Mouse (Mus musculus) CD4-positive, CD25-positive, alpha-beta regulatory T cell, adult 4 months (primary cell): Measurements from ENCODE around the gene Zar1l. TPM values are rescaled to one million over a fixed set of nuclear protein-coding genes. Genes with fewer than 3 reads are reported as not detected.
"Not testable (repeated sequence)": the region's sequence is repeated elsewhere in the genome, so short reads cannot be mapped to it uniquely, and the experiment has no call there.

Source experiments
- ATAC-seq: one replicate; pipeline ENCODE4 v1.8.0; 2017
- polyA plus RNA-seq, 2 experiments: library from polyadenylated mRNA; unstranded; fragments of 100-300 nt; shearing (Covaris generic); gene quantifications; one replicate each; pipeline ENCODE4 v1.2.1; 2017

The Zar1l gene
- not detected for polyA plus RNA-seq

DNA sequence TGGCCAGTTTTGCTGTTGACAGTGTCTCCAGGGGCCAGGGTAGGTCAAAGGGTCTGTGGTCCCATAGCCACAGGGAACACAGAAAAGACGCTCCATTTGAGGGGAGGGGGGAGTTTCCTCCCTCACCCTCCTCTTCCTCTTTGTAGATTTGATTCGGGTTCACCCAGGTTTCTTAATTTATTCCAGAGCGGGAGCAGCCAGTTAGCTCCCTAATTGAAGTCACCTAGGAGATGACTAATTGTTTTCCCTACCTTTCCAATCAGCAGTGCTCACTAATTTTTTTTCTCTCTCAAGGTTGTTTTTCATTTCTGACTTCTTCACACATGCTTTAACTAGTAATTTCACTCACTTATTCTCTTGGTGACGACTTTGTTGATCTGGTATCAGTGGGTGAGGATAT, at the start of gene Zar1l:
Gene Zar1l (minus strand): TSS at position 101 of the 400 bp plus-strand sequence.
- ATAC-seq, result no peak

DNA sequence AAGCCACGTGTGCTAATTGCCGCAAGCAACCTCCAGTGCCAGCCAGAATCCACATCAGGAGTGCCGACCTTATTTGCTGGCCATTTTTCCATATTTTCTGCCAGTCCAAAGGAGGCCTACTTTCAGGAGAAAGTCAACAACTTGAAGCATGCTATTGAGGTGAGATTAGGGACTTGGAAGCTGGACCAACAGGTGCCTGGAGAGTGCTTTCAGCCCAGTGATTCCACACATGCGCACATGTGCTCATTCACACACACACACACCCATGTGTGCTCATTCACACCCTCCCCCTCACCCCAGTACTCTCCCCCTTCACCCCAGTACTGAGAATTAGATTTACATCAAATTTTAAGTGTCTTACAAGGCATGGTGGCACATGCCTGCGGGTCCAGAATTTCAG, 49.0 kb upstream of the Zar1l start:
- no peak for ATAC-seq

DNA sequence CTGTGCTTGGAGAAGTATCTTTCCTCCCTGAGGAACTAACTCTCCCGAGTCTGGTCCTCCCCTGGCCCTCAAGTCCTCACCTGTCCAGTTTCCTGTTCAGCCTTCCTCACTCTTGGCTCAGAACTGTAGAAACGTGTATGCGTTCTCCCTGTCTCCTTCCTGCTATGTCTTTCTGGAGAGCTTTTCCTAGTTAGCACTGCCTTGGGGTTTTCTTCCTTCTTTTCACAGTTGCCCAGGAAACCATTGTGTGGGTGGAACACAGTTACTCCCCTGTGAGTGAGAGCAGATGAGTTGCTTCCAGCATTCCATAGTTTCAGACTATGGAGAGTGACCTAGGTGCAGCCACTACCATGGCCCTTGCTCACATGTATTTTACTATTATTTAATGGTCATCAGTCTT, 48.3 kb upstream of the Zar1l start:
- ATAC-seq, result no peak

DNA sequence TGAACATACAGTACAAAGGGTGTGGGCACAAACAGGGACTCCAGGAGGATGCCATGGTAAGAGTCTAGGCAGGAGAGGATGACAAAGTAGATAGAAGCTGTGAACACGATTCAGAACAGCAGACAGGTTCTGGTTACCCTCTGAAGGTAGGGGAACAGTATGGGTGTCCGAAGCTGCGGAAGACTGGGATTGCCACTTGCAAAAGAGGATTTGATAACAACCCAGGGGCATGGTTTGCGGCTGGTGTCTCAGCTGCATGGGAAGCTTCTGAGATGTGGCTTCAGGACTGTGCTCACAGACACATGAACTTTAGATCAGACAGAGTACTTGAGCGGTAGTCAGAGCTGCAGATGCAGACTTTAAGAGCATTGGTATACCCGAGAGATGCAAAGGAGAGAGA, 46.5 kb upstream of the Zar1l start:
- no peak for ATAC-seq

DNA sequence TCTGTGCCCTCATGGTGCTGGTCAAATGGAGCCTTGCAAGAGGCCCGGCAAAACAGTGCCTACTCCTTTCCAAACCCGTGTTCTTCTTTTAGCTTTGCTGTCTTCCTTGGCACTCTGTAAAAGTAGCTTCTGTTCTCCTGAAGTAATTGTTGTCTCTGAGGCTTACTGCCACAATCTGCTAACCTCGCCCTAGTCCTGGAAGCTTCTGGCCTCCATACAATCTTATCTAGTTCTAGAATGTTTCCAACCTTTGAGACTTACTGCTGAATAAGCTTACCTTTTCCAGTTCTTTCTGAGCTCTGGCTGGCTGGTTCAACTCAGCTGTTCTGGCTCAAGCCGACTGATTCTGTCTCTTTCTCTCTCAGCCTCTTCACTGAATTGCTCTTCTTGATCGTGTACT, 43.8 kb upstream of the Zar1l start:
- no peak for ATAC-seq

DNA sequence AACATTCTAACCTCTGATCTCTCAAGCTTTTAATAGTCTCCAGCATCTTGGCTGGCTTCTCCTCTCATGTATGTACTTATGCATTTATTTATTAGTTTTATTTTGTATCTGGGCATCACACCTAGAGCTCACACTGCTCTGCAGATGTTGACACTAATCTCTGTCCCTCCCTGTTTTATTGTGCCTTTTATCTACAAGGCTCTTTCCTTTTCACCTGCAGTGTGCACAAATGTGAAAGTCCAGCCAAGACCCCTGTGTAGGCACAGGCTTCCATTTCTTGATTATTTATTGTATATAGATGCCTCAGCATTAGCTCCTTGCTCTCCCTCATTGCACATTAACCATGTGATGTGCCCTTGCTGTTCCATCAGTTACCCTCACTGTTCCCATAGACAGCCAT, 43.4 kb upstream of the Zar1l start:
- ATAC-seq, result no peak

DNA sequence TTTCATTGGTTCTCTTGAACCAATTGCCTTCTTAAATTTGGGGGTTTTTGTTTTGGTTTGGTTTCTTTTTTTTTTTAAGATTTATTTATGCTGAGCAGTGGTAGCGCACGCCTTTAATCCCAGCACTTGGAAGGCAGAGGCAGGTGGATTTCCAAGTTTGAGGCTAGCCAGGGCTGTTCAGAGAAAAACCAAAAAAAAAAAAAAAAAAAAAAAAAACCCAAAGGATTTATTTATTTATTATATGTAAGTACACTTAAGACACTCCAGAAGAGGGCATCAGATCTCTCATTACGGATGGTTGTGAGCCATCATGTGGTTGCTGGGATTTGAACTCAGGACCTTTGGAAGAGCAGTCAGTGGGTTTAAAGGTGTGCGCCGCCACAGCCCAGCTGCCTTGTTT, 42.9 kb upstream of the Zar1l start:
- no peak for ATAC-seq

DNA sequence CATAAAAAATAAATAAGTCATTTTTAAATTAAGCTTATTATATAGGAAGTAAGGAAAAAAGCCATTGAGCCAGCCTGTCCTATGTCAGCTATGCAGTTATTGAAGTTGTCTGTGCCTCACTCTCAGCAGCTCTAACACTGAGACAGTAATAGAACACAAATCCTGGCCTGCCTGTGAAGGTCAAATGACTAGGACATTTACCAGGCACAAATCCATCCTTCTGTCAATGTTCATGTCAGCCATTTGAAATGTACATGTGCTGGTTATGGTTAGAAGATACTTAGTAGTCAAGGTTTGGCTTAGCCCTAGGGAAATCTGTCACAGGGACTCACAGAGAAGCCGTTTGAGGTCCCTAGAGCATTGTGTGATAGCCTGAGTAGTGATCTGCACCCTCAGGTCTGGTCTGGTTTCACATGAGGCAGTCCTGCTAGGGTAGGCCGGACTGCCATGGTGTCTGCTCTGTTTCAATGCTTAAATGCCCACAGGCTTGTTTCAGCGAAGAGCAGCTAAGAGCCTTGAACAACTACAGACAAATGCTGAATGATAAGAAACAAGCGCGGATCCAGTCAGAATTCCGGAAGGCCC, 41.6 kb upstream of the Zar1l start:
- no peak for ATAC-seq

DNA sequence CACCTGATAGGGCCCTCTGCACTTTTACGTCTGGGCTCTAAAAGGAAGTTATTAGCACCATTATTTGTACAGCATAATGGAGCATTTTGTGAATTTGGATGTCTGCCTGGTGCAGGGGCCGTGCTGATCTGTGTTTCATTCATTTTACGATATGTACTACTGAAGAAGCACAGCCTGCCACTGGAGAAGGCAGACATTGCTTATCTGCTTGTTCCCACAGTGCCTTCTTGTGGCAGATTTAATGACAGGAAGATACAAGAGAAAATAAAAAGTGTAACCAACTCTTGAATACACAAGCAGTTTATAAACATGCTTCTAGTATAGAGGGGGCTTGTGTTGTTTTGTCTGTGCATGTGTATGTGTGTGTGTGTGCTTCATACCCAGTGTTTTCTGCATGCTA, 33.7 kb upstream of the Zar1l start:
- no peak for ATAC-seq

DNA sequence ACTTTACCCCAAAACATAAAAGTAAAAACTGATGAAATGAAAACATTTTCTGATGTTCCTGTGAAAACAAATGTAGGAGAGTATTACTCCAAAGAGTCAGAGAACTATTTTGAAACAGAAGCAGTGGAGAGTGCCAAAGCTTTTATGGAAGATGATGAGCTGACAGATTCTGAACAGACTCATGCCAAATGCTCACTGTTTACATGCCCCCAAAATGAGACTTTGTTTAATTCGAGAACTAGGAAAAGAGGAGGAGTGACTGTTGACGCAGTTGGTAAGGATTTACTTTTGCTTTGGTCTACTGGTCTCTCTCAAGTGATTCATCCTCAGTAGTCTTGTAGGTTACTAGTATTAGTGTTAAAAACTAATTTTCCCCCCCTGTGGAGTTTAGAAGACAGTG, 25.2 kb upstream of the Zar1l start:
- no peak for ATAC-seq

DNA sequence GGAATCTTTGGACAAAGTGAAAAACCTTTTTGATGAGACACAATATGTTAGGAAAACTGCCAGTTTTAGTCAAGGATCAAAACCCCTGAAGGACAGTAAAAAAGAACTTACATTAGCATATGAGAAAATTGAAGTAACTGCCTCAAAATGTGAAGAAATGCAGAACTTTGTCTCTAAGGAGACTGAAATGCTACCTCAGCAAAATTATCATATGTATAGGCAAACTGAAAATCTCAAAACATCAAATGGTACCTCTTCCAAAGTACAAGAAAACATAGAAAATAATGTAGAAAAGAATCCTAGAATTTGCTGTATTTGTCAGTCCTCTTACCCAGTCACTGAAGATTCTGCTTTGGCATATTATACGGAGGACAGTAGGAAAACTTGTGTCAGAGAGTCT, 23.3 kb upstream of the Zar1l start:
- ATAC-seq, result no peak

DNA sequence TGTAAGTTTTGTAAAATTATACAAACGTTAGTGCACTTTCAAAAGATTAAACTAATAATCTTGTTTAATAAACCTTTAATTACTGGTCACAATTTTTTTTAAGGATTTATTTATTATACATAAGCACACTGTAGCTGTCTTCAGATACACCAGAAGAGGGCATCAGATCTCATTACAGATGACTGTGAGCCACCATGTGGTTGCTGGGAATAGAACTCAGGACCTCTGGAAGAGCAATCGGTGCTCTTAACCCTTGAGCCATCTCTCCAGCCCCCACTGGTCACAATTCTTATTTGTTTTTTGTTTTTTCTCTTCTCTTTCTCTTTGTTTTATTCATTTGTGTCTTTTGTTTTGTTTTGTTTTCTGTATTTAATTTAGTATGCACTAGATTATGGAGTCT, 7.3 kb upstream of the Zar1l start:
- no peak for ATAC-seq

DNA sequence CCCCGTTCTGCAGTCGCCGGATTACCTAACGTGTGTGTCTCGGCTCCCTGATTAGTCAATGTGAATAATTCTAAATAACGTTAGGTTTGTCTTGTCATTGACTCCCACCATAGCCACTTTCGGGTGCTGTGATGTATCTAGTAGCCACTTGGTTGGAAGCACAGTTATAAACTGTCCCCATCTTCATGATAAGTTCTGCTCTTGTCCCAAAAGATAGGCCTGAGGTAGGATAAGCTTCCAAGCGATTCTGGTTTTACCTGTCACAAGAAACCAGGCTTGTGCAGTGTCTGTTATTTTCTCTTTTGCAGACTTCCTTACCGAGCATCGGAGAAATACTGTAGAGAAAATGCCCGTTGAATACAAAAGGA, 4.9 kb upstream of the Zar1l start:
- ATAC-seq, result no peak

DNA sequence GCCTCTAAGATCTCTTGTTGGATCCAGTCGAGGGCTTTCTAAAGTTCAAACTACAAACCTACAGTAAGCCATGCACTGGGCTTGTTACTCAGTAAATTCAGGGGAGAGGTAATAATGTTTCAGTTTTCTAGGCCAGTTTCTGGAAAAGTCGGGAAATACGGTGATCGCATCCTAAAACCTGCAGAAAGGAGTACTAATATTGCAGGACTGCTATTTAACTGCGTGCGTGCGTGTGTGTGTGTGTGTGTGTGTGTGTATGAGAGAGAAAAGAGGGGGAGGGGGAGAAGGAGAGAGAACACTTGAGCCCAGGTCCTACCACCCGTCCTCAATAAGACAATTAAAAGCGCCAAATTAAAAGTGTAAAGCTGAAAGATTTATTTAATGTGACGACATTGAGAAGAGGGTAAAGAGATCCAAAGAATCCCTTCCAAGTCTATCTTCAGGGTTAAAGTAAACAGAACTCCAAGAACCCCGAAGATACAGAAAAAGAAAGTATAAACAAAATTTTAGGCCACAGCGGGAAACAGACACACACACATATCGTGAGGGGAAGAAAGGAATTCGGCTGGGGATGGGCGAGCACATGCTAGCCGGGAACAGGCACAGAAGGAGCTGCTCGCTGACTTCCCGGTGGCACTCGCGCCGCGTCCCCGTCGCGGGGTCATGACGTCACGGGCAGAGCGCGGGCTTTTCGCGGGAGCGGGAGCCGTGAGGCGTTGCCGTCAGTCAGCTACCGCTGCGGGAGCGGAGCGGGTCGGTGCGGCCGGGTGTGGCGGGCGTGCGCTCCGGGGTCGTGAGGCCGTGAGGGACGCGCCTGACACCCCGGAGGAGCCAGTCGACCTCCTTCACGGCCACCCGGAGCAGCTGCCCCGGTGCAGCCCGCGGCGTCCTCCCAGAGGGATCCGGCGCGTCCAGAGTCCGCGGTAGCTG, 4.2 kb upstream of the Zar1l start, which contains the start of gene Brca2:
Gene Brca2 (plus strand): TSS at position 694 of the 930 bp plus-strand sequence.
- peak; percentile 92 for ATAC-seq

DNA sequence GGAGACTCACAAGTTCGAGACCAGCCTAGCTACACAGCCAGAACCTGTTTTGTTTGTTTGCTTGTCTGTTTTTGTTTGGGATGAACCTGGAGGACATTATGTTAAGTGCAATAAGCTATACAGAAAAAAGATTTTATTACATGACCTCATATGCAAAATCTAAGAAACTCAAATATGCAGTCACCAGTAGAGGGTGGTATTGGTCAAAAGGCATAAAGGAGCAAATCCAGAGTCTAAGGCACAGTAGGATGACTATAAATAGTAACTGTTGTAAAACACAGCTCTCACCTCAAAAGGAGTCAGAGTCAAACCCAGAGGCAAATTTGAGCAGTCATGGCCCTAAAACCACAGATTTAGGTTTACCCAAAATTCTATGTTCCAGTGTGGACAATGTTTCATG, 1.6 kb upstream of the Zar1l start:
- ATAC-seq, result peak; percentile 54

DNA sequence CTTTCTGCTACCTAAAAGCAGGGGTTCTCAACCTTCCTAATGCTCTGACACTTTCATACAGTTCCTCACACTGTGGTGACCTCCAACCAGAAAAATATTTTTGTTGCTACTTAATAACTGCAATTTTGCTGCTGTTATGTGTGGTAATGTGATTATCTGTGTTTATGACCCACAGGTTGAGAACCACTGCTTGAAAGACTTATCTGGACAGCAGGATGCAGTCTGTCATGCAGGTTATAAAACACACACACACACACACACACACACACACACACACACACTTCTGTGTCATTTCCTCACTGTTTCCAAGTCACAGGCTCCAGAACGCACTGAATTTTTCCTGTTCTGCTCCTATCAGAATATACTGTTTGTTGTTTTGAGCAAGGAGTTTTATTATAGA, 3.9 kb downstream of the Zar1l start:
- no peak for ATAC-seq

DNA sequence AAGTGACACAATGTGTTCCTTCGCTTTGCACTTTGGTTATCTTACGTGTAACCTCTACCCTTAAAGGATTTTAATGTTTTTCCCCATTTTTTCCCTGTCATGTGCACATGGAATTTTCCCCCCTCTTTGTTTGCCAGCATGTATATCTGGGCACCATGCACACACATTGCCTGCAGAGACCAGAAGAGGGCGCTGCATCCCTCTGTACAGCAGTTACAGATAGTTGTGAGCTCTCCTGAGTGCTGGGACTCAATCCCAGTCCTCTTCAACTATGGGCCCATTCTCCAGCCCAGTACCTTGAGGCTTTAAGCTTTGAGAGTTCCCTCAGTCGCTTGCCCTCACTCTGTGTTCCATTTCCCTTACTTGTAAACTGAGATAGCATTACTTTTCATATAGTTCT, 4.7 kb downstream of the Zar1l start:
- no peak for ATAC-seq

DNA sequence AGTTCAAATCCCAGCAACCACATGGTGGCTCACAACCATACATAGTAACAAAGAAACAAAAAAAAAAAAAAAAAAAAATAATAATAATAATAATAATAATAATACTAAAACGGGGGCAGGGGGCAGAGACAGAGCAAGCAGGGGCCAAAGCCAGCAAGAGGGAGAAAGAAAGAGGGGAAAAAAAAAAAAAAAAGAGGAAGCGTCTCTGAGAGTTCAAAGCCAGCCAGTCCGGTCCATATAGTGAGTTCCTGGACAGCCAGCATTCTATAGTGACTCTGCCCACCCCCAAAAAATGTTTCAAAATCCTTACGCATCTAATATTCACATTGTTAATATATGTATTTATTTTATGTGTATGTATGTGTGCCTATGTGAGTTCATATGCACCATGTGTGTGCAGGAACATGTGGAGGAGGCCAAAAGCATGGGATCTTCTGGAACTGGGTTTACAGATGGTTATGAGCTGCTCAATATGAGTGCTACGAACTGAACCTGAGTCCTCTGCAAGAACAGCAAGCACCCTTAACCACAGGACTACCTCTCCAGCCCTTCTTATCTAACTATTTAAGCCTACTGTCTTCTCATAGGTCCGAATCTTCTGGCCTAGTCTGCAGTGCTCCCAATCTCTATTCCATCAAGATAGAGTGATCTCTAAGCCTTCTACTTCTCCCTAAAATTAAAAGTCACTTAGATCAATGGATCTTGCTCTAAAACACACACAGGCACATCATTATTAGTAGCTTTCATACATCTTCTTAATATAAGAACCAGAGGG, 7.3 kb downstream of the Zar1l start:
- ATAC-seq, result no peak

DNA sequence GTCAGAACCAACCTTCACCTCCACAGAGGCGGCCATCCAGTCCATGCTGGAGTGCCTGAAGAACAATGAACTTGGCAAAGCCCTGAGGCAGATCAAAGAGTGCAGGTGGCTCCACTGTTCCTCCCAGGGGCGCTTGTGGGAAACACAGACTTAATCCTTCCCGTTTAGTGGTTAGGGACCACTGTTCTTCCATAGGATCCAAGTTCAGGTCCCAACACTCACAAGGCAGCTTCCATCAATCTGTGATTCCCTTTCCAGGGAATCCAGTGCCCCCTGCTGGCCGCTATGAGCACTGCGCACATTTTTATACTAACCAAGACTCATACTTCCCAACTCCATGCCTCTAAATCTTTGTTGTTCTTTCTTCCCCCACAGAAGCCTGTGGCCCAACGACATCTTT, 22.2 kb downstream of the Zar1l start:
- no peak for ATAC-seq

DNA sequence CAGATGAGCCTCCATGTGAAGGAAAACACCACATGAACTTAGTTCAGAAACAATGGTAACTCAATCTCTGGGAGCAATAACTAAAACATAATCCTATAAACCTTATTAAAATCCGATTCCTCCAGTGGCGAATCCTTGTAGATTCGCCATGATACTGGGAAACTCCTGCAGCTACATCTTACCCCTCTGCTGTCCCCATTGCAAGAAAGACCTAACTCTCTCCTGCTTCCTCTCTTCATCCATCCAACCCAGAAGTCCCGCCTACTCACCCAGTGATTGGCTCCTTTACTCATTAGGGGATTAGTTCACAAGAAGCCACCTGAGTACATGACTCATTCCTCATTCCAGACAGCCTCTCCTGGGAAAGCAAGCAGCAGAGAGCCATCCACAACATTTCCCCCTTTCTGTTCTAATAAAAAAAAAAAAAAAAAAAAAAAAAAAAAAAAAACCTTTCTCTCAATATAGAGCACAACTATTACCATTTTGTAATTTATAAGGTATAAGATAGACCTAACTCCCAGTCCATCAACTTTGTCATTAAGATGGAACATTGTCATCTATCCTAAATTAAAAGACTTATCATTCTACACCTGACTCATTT, 26.3 kb downstream of the Zar1l start:
- ATAC-seq, result not testable (repeated sequence)

DNA sequence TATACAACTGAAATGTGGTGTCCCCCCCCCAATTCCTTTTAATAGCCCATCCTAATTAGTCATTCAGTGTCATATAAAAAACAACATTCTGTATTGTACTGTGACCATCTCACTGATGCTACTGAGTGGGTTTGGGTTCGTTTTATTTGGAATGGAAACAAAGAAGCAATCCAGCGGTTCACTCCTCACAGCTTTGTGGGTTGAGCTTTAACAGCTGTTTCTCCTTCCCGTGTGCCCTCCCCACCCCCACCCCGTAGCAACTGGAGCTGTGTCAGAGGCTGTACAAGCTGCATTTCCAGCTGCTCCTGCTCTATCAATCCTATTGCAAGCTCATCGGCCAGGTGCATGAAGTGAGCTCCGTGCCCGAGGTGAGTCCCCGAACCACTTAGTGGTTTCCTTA, 27.1 kb downstream of the Zar1l start:
- ATAC-seq, result no peak

DNA sequence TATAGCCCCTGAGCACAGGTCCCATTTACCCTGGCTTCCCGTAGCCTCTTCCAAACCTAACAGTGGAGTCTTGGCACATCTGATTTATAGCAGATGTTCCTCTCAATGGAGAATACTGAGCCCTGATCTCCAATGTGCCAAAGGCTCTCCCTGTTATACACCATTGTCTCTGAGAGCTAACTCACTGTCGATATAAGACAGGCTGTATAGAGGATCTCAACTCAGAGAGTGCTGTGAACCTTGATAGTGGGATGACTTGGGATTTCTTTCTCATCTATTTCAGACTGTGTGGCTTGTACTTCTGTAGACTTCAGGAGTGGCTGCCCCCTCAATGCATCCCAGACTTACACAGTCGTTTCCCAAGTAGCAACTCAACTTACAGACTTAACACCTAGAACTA, 27.7 kb downstream of the Zar1l start:
- ATAC-seq, result no peak

DNA sequence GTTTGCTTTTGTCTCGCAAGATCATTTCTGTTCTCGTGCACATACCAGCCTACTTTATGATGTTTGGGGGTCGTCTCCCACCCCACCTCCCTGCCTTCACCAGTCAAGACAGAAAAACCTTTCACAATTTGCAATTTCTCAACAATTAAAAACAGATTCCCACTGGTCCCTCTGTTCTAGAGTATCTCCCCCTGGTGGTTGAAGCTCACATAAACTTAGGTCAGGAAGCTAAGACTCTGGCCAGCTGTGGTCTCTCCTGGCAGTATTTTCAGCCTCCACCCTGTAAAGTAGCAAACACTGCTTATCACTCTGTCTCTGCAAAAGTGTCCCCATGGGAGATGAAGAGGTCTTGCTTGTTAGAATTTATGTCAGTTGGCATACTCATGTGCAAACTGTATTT, 32.8 kb downstream of the Zar1l start:
- ATAC-seq, result peak; percentile 39
